Mouse (Mus musculus) liver, adult 2 months (tissue): ENCODE results near the gene Lyrm7. TPM values are rescaled to one million over a fixed set of nuclear protein-coding genes. Genes with fewer than 3 reads are reported as not detected.

ENCODE experiments used
- DNase-seq: peaks from one replicate; pipeline ENCODE4 v3.0.0-alpha.2; 2011; ENCODE audit warnings: low read depth, low spot score; ENCODE audit errors: extremely low read depth
- H3K27ac ChIP-seq: fragments of 200-500 bp; replicated peaks from 2 replicates; pipeline ENCODE4 v1.5.1; 2012; ENCODE audit warnings: low read depth, mild to moderate bottlenecking, control low read depth, inconsistent platforms, low read length; ENCODE audit not compliant: insufficient read depth
- H3K27me3 ChIP-seq: fragments of 200-500 bp; 2 replicates; pipeline ENCODE4 v1.6.1; 2012; ENCODE audit warnings: mild to moderate bottlenecking, moderate library complexity, low read length, inconsistent platforms; ENCODE audit not compliant: control insufficient read depth, insufficient read depth
- H3K36me3 ChIP-seq: fragments of 200-500 bp; 2 replicates; pipeline ENCODE4 v1.6.1; 2012; ENCODE audit warnings: low read length, inconsistent platforms; ENCODE audit not compliant: control insufficient read depth, insufficient read depth
- H3K4me1 ChIP-seq: fragments of 200-500 bp; 2 replicates; pipeline ENCODE4 v1.6.1; 2011; ENCODE audit warnings: low read length; ENCODE audit not compliant: control insufficient read depth, insufficient read depth
- H3K4me3 ChIP-seq: fragments of 200-500 bp; 2 replicates; pipeline ENCODE4 v1.5.1; 2011; ENCODE audit warnings: low read depth, mild to moderate bottlenecking, control low read depth, low read length, moderate library complexity; ENCODE audit not compliant: insufficient read depth
- H3K79me2 ChIP-seq: fragments of 200-500 bp; 2 replicates; pipeline ENCODE4 v1.6.1; 2012; ENCODE audit warnings: inconsistent platforms, mild to moderate bottlenecking, low read length, moderate library complexity; ENCODE audit not compliant: control insufficient read depth, insufficient read depth
- H3K9ac ChIP-seq: fragments of 200-500 bp; 2 replicates; pipeline ENCODE4 v1.6.1; 2012; ENCODE audit warnings: low read depth, mild to moderate bottlenecking, control low read depth, inconsistent platforms, low read length
- CTCF ChIP-seq: fragments of 200-500 bp; IDR thresholded peaks from 2 replicates; pipeline ENCODE4 v1.5.1; 2011; ENCODE audit warnings: low read depth, low read length, control low read depth
- POLR2A ChIP-seq: fragments of 200-500 bp; IDR thresholded peaks from 2 replicates; pipeline ENCODE4 v1.6.1; 2011; ENCODE audit warnings: low read length, control low read depth; ENCODE audit not compliant: insufficient read depth; ENCODE audit errors: extremely low read depth
- WGBS: fragments of 180-500 bp; shearing (Covaris S2); methylation state at CpG from one replicate; pipeline ENCODE4 v1.1.7; 2018; 5-methylcytosine and 5-hydroxymethylcytosine counted together
- polyA plus RNA-seq: library from polyadenylated mRNA; depleted of rRNA; stranded (reverse); fragments of >200 nt; gene quantifications from 2 replicates; pipeline ENCODE4 v1.2.3, GENCODE M21; 2012
- total RNA-seq: library from RNA; depleted of rRNA; stranded (reverse); fragments of >200 nt; gene quantifications from 2 replicates; pipeline ENCODE4 v1.2.3, GENCODE M21; 2014

Lyrm7 gene
- total and polyA plus RNA-seq, 2 experiments = 1.2 to 1.8 TPM

GRCm38 (mm10) chr11:54819489-54819888 is 41.2 kb downstream of the Lyrm7 start:
- Histone ChIP-seq H3K4me3 (no peak overlapping the region), H3K79me2 (no peaks in the 10 kb centered on the region), H3K27me3 (no peaks in the 10 kb centered on the region), H3K27ac (no peak overlapping the region), H3K4me1 (no peaks in the 10 kb centered on the region), H3K36me3 (no peaks in the 10 kb centered on the region), H3K9ac (no peak overlapping the region)
- 92% methylated on average over 7 of the region's 7 CpGs for WGBS
- DNase-seq = no peak
- no peak for TF ChIP-seq POLR2A
- no peak for TF ChIP-seq CTCF

DNA sequence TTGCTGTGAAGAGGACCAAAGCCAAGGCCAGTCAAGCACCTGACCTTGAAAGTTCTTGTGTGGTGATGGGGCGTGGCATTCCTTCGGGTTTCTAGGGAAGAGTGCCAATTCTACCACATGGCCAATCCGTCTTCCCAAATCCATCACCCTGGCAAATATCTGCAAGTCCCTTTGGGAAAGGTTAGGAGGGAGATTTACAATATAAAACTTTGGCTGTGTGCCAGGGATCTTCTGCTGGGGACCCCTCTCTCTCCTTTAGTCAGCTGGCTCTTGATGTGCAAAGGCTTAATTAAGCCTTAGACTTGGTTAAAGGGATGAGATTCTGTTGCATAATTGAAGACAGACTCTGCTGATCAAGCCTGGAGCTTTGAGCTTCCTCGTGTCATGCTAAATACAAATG is 43.3 kb downstream of the Lyrm7 start:
- Histone ChIP-seq H3K27me3 (no peaks in the 10 kb centered on the region), H3K27ac (no peak overlapping the region), H3K4me1 (peaks cover 2% of the 10 kb centered on the region), H3K36me3 (no peaks in the 10 kb centered on the region), H3K4me3 (no peak overlapping the region), H3K79me2 (no peaks in the 10 kb centered on the region), H3K9ac (no peak overlapping the region)
- TF ChIP-seq CTCF (no peak), POLR2A (no peak)
- DNase-seq = no peak
- WGBS = 86% methylated on average over 4 of the region's 4 CpGs

DNA sequence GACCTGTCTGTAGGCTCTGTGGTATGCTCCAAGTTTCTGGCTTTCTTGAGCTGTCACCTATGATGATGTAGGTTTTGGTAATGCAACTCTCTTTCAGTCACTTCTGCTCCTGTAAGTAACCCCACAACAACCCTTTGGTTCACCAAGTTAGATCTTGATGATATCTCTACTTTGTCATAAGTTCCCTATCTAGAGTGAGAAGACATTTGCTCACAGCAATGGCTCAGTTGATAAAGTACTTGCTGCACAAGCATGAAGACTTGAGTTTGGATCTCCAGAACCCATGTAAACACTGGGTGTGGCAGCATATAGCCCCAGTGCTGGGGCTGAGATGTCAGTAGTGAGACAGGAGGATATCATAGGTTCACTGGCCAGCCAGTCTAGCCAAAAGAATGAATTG is 45.1 kb downstream of the Lyrm7 start:
- Histone ChIP-seq H3K9ac (no peak overlapping the region), H3K79me2 (no peaks in the 10 kb centered on the region), H3K4me1 (peaks cover 2% of the 10 kb centered on the region), H3K27me3 (no peaks in the 10 kb centered on the region), H3K36me3 (no peaks in the 10 kb centered on the region), H3K4me3 (no peak overlapping the region), H3K27ac (no peak overlapping the region)
- TF ChIP-seq POLR2A = no peak
- no peak for TF ChIP-seq CTCF
- no peak for DNase-seq

- H3K9ac ChIP-seq = no peak overlapping the region
- H3K36me3 ChIP-seq = no peaks in the 10 kb centered on the region
- no peak for TF ChIP-seq POLR2A
- TF ChIP-seq CTCF = no peak
- no peak for DNase-seq
- H3K4me1 ChIP-seq = peaks cover 2% of the 10 kb centered on the region
- H3K79me2 ChIP-seq = no peaks in the 10 kb centered on the region
- no peaks in the 10 kb centered on the region for H3K27me3 ChIP-seq
- no peak overlapping the region for H3K4me3 ChIP-seq
- WGBS = 73% methylated on average over 8 of the region's 8 CpGs
- no peak overlapping the region for H3K27ac ChIP-seq
Measured at GRCm38 (mm10) chr11:54812812-54813516, 47.8 kb downstream of the Lyrm7 start.

- Histone ChIP-seq H3K27ac (no peak overlapping the region), H3K4me3 (no peak overlapping the region), H3K9ac (no peak overlapping the region), H3K27me3 (no peaks in the 10 kb centered on the region), H3K36me3 (no peaks in the 10 kb centered on the region), H3K79me2 (no peaks in the 10 kb centered on the region), H3K4me1 (peaks cover 2% of the 10 kb centered on the region)
- no peak for DNase-seq
- TF ChIP-seq POLR2A (no peak), CTCF (no peak)
- 94% methylated on average over 4 of the region's 4 CpGs for WGBS
Measured at GRCm38 (mm10) chr11:54812314-54812713, 48.4 kb downstream of the Lyrm7 start.

DNA sequence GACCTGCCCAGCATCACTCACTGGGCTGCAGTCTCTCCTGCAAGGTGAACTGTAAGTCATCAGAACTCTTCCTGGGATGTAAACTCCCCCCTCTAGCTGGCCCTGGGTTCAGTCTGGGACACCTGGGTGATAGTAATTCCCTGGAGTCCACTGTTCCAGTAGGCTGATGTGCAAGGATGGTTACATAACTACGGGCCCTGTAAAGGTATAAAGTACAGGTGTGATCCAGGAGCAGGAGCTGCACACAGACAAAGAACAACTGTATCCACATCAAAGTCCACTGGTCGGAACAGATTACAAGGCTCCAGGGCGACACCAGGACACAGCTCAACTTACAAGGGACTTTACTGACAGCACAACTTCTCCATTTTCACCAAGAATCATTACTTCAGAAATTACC is 49.7 kb downstream of the Lyrm7 start:
- peaks cover 2% of the 10 kb centered on the region for H3K4me1 ChIP-seq
- no peak for TF ChIP-seq POLR2A
- TF ChIP-seq CTCF = no peak
- H3K36me3 ChIP-seq = no peaks in the 10 kb centered on the region
- H3K27ac ChIP-seq = no peak overlapping the region
- no peaks in the 10 kb centered on the region for H3K27me3 ChIP-seq
- 41% methylated on average over 3 of the region's 3 CpGs for WGBS
- H3K9ac ChIP-seq = no peak overlapping the region
- DNase-seq = peak; percentile 10
- no peak overlapping the region for H3K4me3 ChIP-seq
- H3K79me2 ChIP-seq = no peaks in the 10 kb centered on the region
